12 mouse cellular contexts compared by ENCODE assay signal in genomic region chr12:45001996-45002395, GRCm38 (mm10).
"Had no signal": no experiment of that assay in that cellular context is flagged by ENCODE, and none has a peak within 500 bp of the region (broad histone marks: within the 10 kb centered on the region; RNA-seq: fewer than 3 reads in every experiment).

No protein-coding gene starts in this region.

- DNase-seq: retina, postnatal 1 day; right cerebral cortex, adult 18-20 months; right cerebral cortex, postnatal 14 days; right cerebral cortex, postnatal 25 days; right cerebral cortex, postnatal 4 days; spleen, adult 18-20 months; thymus, adult 18-20 months; thymus, adult 2 months; thymus, postnatal 14 days; thymus, postnatal 25 days; thymus, postnatal 36 days; thymus, postnatal 4 days had no signal
